Mouse (Mus musculus): ENCODE measurements at regions not wholly inside any gene's neighbourhood (a gene's known extent, or its start where the extent isn't known, plus 50 kb on each side); places are given as distances from the start of the nearest gene placed in this dataset.

GRCm38 (mm10) chr5:118815783-118816182 lies 255.3 kb downstream of the Med13l start:
- DNase-seq (ENCODE audit: low spot score), result no peak

- DNase-seq (ENCODE audit: low spot score), result no peak
Observed at GRCm38 (mm10) chr5:118818294-118818693, 257.8 kb downstream of the Med13l start.

- DNase-seq (ENCODE audit: low spot score), result no peak
Observed at GRCm38 (mm10) chr5:118824791-118825190, 264.3 kb downstream of the Med13l start.

GRCm38 (mm10) chr5:118829031-118829698 lies 268.7 kb downstream of the Med13l start:
- no peak for DNase-seq (ENCODE audit: low spot score)

GRCm38 (mm10) chr5:118832701-118833100 lies 272.2 kb downstream of the Med13l start:
- DNase-seq (ENCODE audit: low spot score), result no peak

- DNase-seq (ENCODE audit: low spot score), result no peak
Observed at GRCm38 (mm10) chr5:118834129-118834528, 273.6 kb downstream of the Med13l start.

- no peak for DNase-seq (ENCODE audit: low spot score)
Observed at GRCm38 (mm10) chr5:118837001-118837400, 276.5 kb downstream of the Med13l start.

GRCm38 (mm10) chr5:118838421-118838820 lies 277.9 kb downstream of the Med13l start:
- no peak for DNase-seq (ENCODE audit: low spot score)

GRCm38 (mm10) chr5:118839916-118840315 lies 279.4 kb downstream of the Med13l start:
- no peak for DNase-seq (ENCODE audit: low spot score)

GRCm38 (mm10) chr5:118841210-118842016 lies 280.9 kb downstream of the Med13l start:
- DNase-seq (ENCODE audit: low spot score), result no peak

- DNase-seq (ENCODE audit: low spot score), result no peak
Observed at GRCm38 (mm10) chr5:118842017-118842396, 281.5 kb downstream of the Med13l start.

GRCm38 (mm10) chr5:118857001-118857400 lies 296.5 kb downstream of the Med13l start:
- no peak for DNase-seq (ENCODE audit: low spot score)

GRCm38 (mm10) chr5:118861143-118861847 lies 300.8 kb downstream of the Med13l start:
- no peak for DNase-seq (ENCODE audit: low spot score)

- DNase-seq (ENCODE audit: low spot score), result no peak
Observed at GRCm38 (mm10) chr5:118867511-118867910, 307.0 kb downstream of the Med13l start.

GRCm38 (mm10) chr5:118869330-118869729 lies 308.9 kb downstream of the Med13l start:
- no peak for DNase-seq (ENCODE audit: low spot score)

GRCm38 (mm10) chr5:118873871-118874270 lies 313.4 kb downstream of the Med13l start:
- DNase-seq (ENCODE audit: low spot score), result no peak

- no peak for DNase-seq (ENCODE audit: low spot score)
Observed at GRCm38 (mm10) chr5:118875096-118875637, 314.7 kb downstream of the Med13l start.

- DNase-seq (ENCODE audit: low spot score), result no peak
Observed at GRCm38 (mm10) chr5:118876586-118877312, 316.3 kb downstream of the Med13l start.

- DNase-seq (ENCODE audit: low spot score), result peak; percentile 45
Observed at GRCm38 (mm10) chr5:118877313-118877669, 316.8 kb downstream of the Med13l start.

- no peak for DNase-seq (ENCODE audit: low spot score)
Observed at GRCm38 (mm10) chr5:118877831-118878230, 317.4 kb downstream of the Med13l start.

- no peak for DNase-seq (ENCODE audit: low spot score)
Observed at GRCm38 (mm10) chr5:118878722-118879121, 318.2 kb downstream of the Med13l start.

Data from ovary, postnatal 14 days (tissue).